ENCODE assay signal across 7 mouse cellular contexts in genomic region chr7:17073904-17074615, GRCm38 (mm10). TPM values are rescaled to one million over a fixed set of nuclear protein-coding genes. Genes with fewer than 3 reads are reported as not detected.
DNase-seq lines count a peak whose midpoint lies in the region; TF ChIP-seq lines count a peak whose summit lies in the region.

Gene Psg16 (plus strand): TSS chr7:17074040.

- peak; percentile 89 for TF ChIP-seq RAD21 in MEL (IDR thresholded peaks at IDR 0.05; ENCODE audit: low read depth, low read length)

- peak; percentile 85 to 87 for TF ChIP-seq EP300 in MEL (IDR thresholded peaks at IDR 0.05; ENCODE audit: low read depth in 1 of 2, low read length in 2 of 2)

- H3K79me2 ChIP-seq in MEL (ENCODE audit: control insufficient read depth, insufficient read depth, low read length, poor library complexity) = no peaks in the 10 kb centered on the region

- H3K9ac ChIP-seq in MEL (ENCODE audit: control insufficient read depth, low read depth, low read length, poor library complexity, severe bottlenecking) = peak within 1 kb of the TSS; percentile 51

- WGBS in bone marrow, adult 2 months = 37% methylated on average over 23 of the region's 23 CpGs
- WGBS in hindbrain, embryonic 10.5 days = 72% methylated on average over 23 of the region's 23 CpGs

- H3K27ac ChIP-seq in MEL (ENCODE audit: control insufficient read depth, low read depth, low read length) = peak within 1 kb of the TSS; percentile 60
- H3K27ac ChIP-seq in bone marrow, adult 2 months (ENCODE audit: control insufficient read depth, insufficient read depth, low read depth, low read length, poor library complexity) = no peak within 1 kb of the TSS
- no peak within 1 kb of the TSS for H3K27ac ChIP-seq in embryonic fibroblast, embryonic 13.5 days (ENCODE audit: insufficient read depth, low read length)
- H3K27ac ChIP-seq in hindbrain, embryonic 10.5 days = no peak within 1 kb of the TSS

- peak; percentile 91 for DNase-seq in MEL (ENCODE audit: low read depth, low spot score)
- DNase-seq in hindbrain, embryonic 10.5 days (ENCODE audit: low spot score) = peak; percentile 62
- peak; percentile 51 to 57 for DNase-seq in layer of hippocampus, postnatal 36 days
- DNase-seq in lung, postnatal 4 days = peak; percentile 40 to 57
- DNase-seq in right cerebral cortex, postnatal 10 days (ENCODE audit: low spot score in 2 of 2) = peak; percentile 71 to 78

- H3K9me3 ChIP-seq in MEL (replicated peaks; ENCODE audit: insufficient read depth, low read length) = no peaks in the 10 kb centered on the region
- 0 out of 2 replicates have a peak, but pooled peaks cover 9% of the 10 kb centered on the region for H3K9me3 ChIP-seq in hindbrain, embryonic 10.5 days

- peak in 1 of 2 experiments; percentile 57; a peak in 1 of 4 replicates for TF ChIP-seq POLR2A in MEL (IDR thresholded peaks at IDR 0.05; ENCODE audit: control insufficient read depth in 1 of 2, insufficient read depth in 1 of 2, low read depth in 1 of 2, low read length in 2 of 2, poor library complexity in 1 of 2)
- TF ChIP-seq POLR2A in bone marrow, adult 2 months (IDR thresholded peaks at IDR 0.05; ENCODE audit: borderline replicate concordance, control insufficient read depth, low read depth, low read length) = no peak
- no peak for TF ChIP-seq POLR2A in embryonic fibroblast, embryonic 13.5 days (IDR thresholded peaks at IDR 0.05; ENCODE audit: low read depth, low read length)

- peak; percentile 91 to 95 (median 93) for TF ChIP-seq CTCF in MEL (IDR thresholded peaks at IDR 0.05 in 2 of 3, conservative IDR thresholded peaks at IDR 0.05 in 1 of 3; ENCODE audit: control insufficient read depth in 1 of 3, insufficient read depth in 1 of 3, low read depth in 2 of 3, low read length in 3 of 3, poor library complexity in 1 of 3, severe bottlenecking in 1 of 3)
- TF ChIP-seq CTCF in bone marrow, adult 2 months (IDR thresholded peaks at IDR 0.05; ENCODE audit: control insufficient read depth, insufficient read depth, low read length) = peak; percentile 89
- peak; percentile 74; the same call in 1 of the 2 replicates for TF ChIP-seq CTCF in embryonic fibroblast, embryonic 13.5 days (IDR thresholded peaks at IDR 0.05; ENCODE audit: borderline replicate concordance, insufficient read depth, low read length)

- H3K36me3 ChIP-seq in MEL (ENCODE audit: control insufficient read depth in 1 of 2, insufficient read depth in 2 of 2, low read length in 2 of 2) = peaks cover 0 to 2% of the 10 kb centered on the region in 2 experiments; a peak in 2 of 4 replicates
- H3K36me3 ChIP-seq in hindbrain, embryonic 10.5 days = no peaks in the 10 kb centered on the region

- H3K27me3 ChIP-seq in MEL (ENCODE audit: control insufficient read depth in 1 of 2, insufficient read depth in 2 of 2, low read length in 2 of 2) = no peaks in the 10 kb centered on the region
- H3K27me3 ChIP-seq in hindbrain, embryonic 10.5 days (ENCODE audit: insufficient read depth, poor library complexity, severe bottlenecking) = no peaks in the 10 kb centered on the region

- H3K4me1 ChIP-seq in MEL (ENCODE audit: control insufficient read depth in 1 of 2, insufficient read depth in 2 of 2, low read length in 2 of 2) = peaks cover 2 to 5% of the 10 kb centered on the region in 2 experiments; a peak in 2 of 4 replicates
- H3K4me1 ChIP-seq in bone marrow, adult 2 months (ENCODE audit: control insufficient read depth, insufficient read depth, low read length) = no peaks in the 10 kb centered on the region
- no peaks in the 10 kb centered on the region for H3K4me1 ChIP-seq in embryonic fibroblast, embryonic 13.5 days (ENCODE audit: control insufficient read depth, insufficient read depth, low read length)
- no peaks in the 10 kb centered on the region for H3K4me1 ChIP-seq in hindbrain, embryonic 10.5 days (replicated peaks)

- peak within 1 kb of the TSS; percentile 49 to 55 for H3K4me3 ChIP-seq in MEL (ENCODE audit: control insufficient read depth in 1 of 2, insufficient read depth in 1 of 2, low read depth in 2 of 2, low read length in 2 of 2)
- H3K4me3 ChIP-seq in bone marrow, adult 2 months (replicated peaks; ENCODE audit: control insufficient read depth, low read depth, low read length) = no peak within 1 kb of the TSS
- no peak within 1 kb of the TSS for H3K4me3 ChIP-seq in embryonic fibroblast, embryonic 13.5 days (ENCODE audit: insufficient read depth, low read length)
- no peak within 1 kb of the TSS for H3K4me3 ChIP-seq in hindbrain, embryonic 10.5 days

TF ChIP-seq in MEL, 35 proteins besides CTCF, POLR2A, EP300 and RAD21:
- TF ChIP-seq USF2 (IDR thresholded peaks at IDR 0.05; ENCODE audit: borderline replicate concordance in 1 of 2, insufficient read depth in 1 of 2, low read depth in 1 of 2, low read length in 2 of 2) (no peak), MXI1 (IDR thresholded peaks at IDR 0.05; ENCODE audit: low read depth, low read length) (peak; percentile 93), MEF2A (IDR thresholded peaks at IDR 0.05; ENCODE audit: extremely low read depth, insufficient replicate concordance, low read depth, low read length, poor library complexity, severe bottlenecking) (0 out of 2 replicates have a peak, but pooled peaks have one; percentile 41), RCOR1 (IDR thresholded peaks at IDR 0.05; ENCODE audit: low read depth, low read length) (0 out of 2 replicates have a peak, but pooled peaks have one; percentile 62), NELFE (IDR thresholded peaks at IDR 0.05; ENCODE audit: low read depth, low read length) (peak; percentile 63), MYC (IDR thresholded peaks at IDR 0.05; ENCODE audit: low read depth, low read length) (peak; percentile 96), SIN3A (IDR thresholded peaks at IDR 0.05; ENCODE audit: low read length) (peak; percentile 89), ZMIZ1 (IDR thresholded peaks at IDR 0.05; ENCODE audit: low read depth, low read length) (no peak), JUND (IDR thresholded peaks at IDR 0.05; ENCODE audit: low read depth, low read length) (no peak), NRF1 (IDR thresholded peaks at IDR 0.05; ENCODE audit: insufficient read depth, low read depth, low read length, poor library complexity, severe bottlenecking) (peak; percentile 90), MAX (IDR thresholded peaks at IDR 0.05; ENCODE audit: low read length) (peak; percentile 97), KAT2A (conservative IDR thresholded peaks at IDR 0.05; ENCODE audit: low read depth, low read length) (no peak; the same call in 1 of the 2 replicates), BHLHE40 (IDR thresholded peaks at IDR 0.05; ENCODE audit: borderline replicate concordance, low read depth, low read length) (peak; percentile 90), ELF1 (IDR thresholded peaks at IDR 0.05; ENCODE audit: low read depth, low read length) (no peak), GATA1 (IDR thresholded peaks at IDR 0.05; ENCODE audit: low read depth, low read length) (peak; percentile 92), CHD2 (IDR thresholded peaks at IDR 0.05; ENCODE audit: low read length) (no peak; the same call in 1 of the 2 replicates), TBP (IDR thresholded peaks at IDR 0.05; ENCODE audit: low read depth, low read length) (0 out of 2 replicates have a peak, but pooled peaks have one; percentile 21), MAFK (IDR thresholded peaks at IDR 0.05; ENCODE audit: borderline replicate concordance, low read depth, low read length) (0 out of 2 replicates have a peak, but pooled peaks have one; percentile 33), ETS1 (IDR thresholded peaks at IDR 0.05; ENCODE audit: low read depth, low read length) (peak; percentile 89), ZNF384 (IDR thresholded peaks at IDR 0.05; ENCODE audit: low read depth, low read length) (peak; percentile 98), POLR2AphosphoS2 (IDR thresholded peaks at IDR 0.05; ENCODE audit: low read length) (0 out of 2 replicates have a peak, but pooled peaks have one; percentile 41), POLR2AphosphoS5 (IDR thresholded peaks at IDR 0.05; ENCODE audit: borderline replicate concordance, low read depth, low read length) (no peak), UBTF (IDR thresholded peaks at IDR 0.05; ENCODE audit: borderline replicate concordance, insufficient read depth, low read depth, low read length) (no peak), TCF12 (IDR thresholded peaks at IDR 0.05; ENCODE audit: low read depth, low read length) (peak; percentile 81; the same call in 1 of the 2 replicates), CHD1 (IDR thresholded peaks at IDR 0.05; ENCODE audit: low read depth, low read length) (no peak), TAL1 (IDR thresholded peaks at IDR 0.05; ENCODE audit: low read length) (peak; percentile 77), ZC3H11A (IDR thresholded peaks at IDR 0.05; ENCODE audit: low read depth, low read length) (peak; percentile 60), MYB (IDR thresholded peaks at IDR 0.05; ENCODE audit: low read depth, low read length) (peak; percentile 59; the same call in 1 of the 2 replicates), USF1 (IDR thresholded peaks at IDR 0.05; ENCODE audit: low read depth, low read length) (0 out of 2 replicates have a peak, but pooled peaks have one; percentile 34), GABPA (IDR thresholded peaks at IDR 0.05; ENCODE audit: low read depth, low read length) (no peak), SMC3 (IDR thresholded peaks at IDR 0.05; ENCODE audit: low read depth, low read length) (peak; percentile 78), E2F4 (IDR thresholded peaks at IDR 0.05; ENCODE audit: borderline replicate concordance, low read depth, low read length) (no peak), ZKSCAN1 (IDR thresholded peaks at IDR 0.05; ENCODE audit: low read depth, low read length) (no peak), HCFC1 (IDR thresholded peaks at IDR 0.05; ENCODE audit: low read depth, low read length) (peak; percentile 15), MAZ (IDR thresholded peaks at IDR 0.05; ENCODE audit: low read depth, low read length) (no peak)

RNA-seq across cellular contexts. Expression of gene Psg16, which starts in this region (rescaled TPM):
- total RNA-seq in MEL (2012; rRNA removed) = 0.23 and 0.36 TPM in 2 replicates
- under 1 TPM in 1 of 2 experiments, not detected in 1; 0.67 TPM for polyA plus RNA-seq in MEL (2012; ENCODE audit: insufficient read depth in 1 of 2, insufficient read length in 2 of 2, low read depth in 1 of 2, low replicate concordance in 2 of 2, missing spikeins in 1 of 2)
- polyA plus RNA-seq in bone marrow, adult 2 months (2011; ENCODE audit: insufficient read depth, insufficient read length, low replicate concordance, missing spikeins) = 1.1 and 1.6 TPM in 2 replicates
- polyA plus RNA-seq in embryonic fibroblast, embryonic 13.5 days (2011; ENCODE audit: insufficient read length, low read depth, missing spikeins) = 0.12 TPM in 1 of 2 replicates, not detected in the other
- 0.07 and 0.20 TPM in 2 replicates for polyA plus RNA-seq in hindbrain, embryonic 10.5 days (2016; fragmentation: Nextera tagmentation; extraction: Ambion mirVana)
- total RNA-seq in layer of hippocampus, postnatal 36 days (2021) = 1 to 10 TPM; 3.0 to 3.8 TPM

Comparison
In these comparisons a context has a peak if more than half of its experiments do, and no peak if none do; other contexts are left out.
1. Peak in DNase-seq, H3K4me3 ChIP-seq, H3K27ac ChIP-seq and H3K9ac ChIP-seq in MEL; RNA of the gene not detected or under 1 TPM.
2. Peak in DNase-seq in hindbrain, embryonic 10.5 days; RNA of the gene not detected or under 1 TPM.